Mouse (Mus musculus): ENCODE data around the gene Adgrg7. TPM values are rescaled to one million over a fixed set of nuclear protein-coding genes. Genes with fewer than 3 reads are reported as not detected.
A peak's percentile ranks its signal among the peaks of the same experiment; 100 is the strongest.

The Adgrg7 gene
- total RNA-seq, 2 experiments from 2014 or later, result not detected

GRCm38 (mm10) chr16:56715608-56716007, 80.0 kb downstream of the Adgrg7 start:
- DNase-seq (ENCODE audit: low spot score in 2 of 2), result no peak

GRCm38 (mm10) chr16:56710071-56710470, 85.6 kb downstream of the Adgrg7 start:
- no peak for DNase-seq (ENCODE audit: low spot score in 2 of 2)

- DNase-seq (ENCODE audit: low spot score in 2 of 2), result no peak
These were observed 89.9 kb downstream of the Adgrg7 start for GRCm38 (mm10) chr16:56705731-56706130.

GRCm38 (mm10) chr16:56700898-56701297, 94.8 kb downstream of the Adgrg7 start:
- DNase-seq (ENCODE audit: low spot score in 2 of 2), result no peak

- DNase-seq (ENCODE audit: low spot score in 2 of 2), result no peak
These were observed 99.2 kb downstream of the Adgrg7 start for GRCm38 (mm10) chr16:56696448-56696847.

GRCm38 (mm10) chr16:56690715-56691114, 104.9 kb downstream of the Adgrg7 start:
- DNase-seq (ENCODE audit: low spot score in 2 of 2), result no peak

- no peak for DNase-seq (ENCODE audit: low spot score in 2 of 2)
These were observed 108.9 kb downstream of the Adgrg7 start for GRCm38 (mm10) chr16:56686747-56687146.

- DNase-seq (ENCODE audit: low spot score in 2 of 2), result no peak
These were observed 114.5 kb downstream of the Adgrg7 start for GRCm38 (mm10) chr16:56681010-56681645.

- peak; percentile 7 to 20 for DNase-seq (ENCODE audit: low spot score in 2 of 2)
These were observed 118.5 kb downstream of the Adgrg7 start for GRCm38 (mm10) chr16:56677146-56677545.

Other genes starting within 250 kb of the Adgrg7 start
- gene Tfg, start 78.4 kb downstream of the Adgrg7 start, total RNA-seq (2021), result 10 to 100 TPM; 74.4 to 80.2 TPM
- gene Tmem45a, start 90.3 kb upstream of the Adgrg7 start, total RNA-seq (2021), result 1 to 10 TPM; 2.4 to 3.6 TPM
- 1 to 10 TPM; 1.7 to 1.8 TPM for gene Lnp1, start 132.2 kb upstream of the Adgrg7 start, total RNA-seq (2021)